Mouse (Mus musculus) gastrocnemius, postnatal 10 days (tissue): ENCODE measurements around the gene Atp2b2. TPM values are rescaled to one million over a fixed set of nuclear protein-coding genes. Genes with fewer than 3 reads are reported as not detected.

ENCODE experiments used
- DNase-seq: peaks from one replicate; pipeline ENCODE4 v3.0.0; 2021; ENCODE audit warnings: mixed read lengths
- total RNA-seq, 2 experiments: library from RNA; stranded (reverse); gene quantifications; 2 replicates each; pipeline ENCODE4 v1.2.3; 2021

Atp2b2 gene
- total RNA-seq, 2 experiments from 2014 or later, result 0.82 to 0.84 TPM

DNA sequence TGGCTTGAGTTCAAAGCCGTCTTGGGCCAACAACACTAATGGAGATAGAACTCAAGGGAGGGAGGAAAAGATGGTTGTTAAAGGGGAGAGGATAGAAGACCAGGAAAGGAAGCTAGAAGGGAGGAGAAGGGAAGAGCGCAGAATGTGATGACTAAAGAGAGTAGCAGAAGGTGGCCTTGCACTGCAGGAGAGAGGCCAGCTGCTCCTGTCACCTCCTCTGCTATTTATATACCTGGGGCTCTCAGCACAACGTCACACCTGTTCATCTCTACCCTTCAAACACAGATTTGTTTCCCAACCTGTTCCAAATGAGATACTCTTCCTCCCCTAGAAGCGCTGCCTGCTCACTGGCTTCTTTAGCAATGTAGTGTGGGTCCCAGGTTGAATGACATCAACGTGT, 101.1 kb downstream of the Atp2b2 start:
- DNase-seq, result no peak

DNA sequence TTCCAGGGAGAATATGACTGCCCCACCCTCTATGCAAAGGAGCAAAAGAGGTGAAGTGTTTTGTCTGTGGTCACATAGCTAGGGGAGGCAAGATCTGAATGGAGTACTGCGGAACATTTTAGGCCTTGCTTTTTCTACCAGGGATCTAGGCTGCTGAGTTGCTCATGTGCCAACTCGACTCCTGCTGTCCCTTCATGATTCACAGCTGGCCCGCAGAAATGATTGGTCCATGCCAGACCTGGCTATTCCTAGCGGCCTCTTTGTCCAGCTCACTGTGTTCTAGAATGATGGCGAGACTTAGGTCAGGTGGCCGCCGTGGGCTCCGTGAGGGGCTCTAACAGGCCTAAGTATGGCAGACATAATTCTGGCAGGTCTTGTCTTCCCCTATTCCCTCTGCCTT, 103.0 kb downstream of the Atp2b2 start:
- DNase-seq, result no peak

DNA sequence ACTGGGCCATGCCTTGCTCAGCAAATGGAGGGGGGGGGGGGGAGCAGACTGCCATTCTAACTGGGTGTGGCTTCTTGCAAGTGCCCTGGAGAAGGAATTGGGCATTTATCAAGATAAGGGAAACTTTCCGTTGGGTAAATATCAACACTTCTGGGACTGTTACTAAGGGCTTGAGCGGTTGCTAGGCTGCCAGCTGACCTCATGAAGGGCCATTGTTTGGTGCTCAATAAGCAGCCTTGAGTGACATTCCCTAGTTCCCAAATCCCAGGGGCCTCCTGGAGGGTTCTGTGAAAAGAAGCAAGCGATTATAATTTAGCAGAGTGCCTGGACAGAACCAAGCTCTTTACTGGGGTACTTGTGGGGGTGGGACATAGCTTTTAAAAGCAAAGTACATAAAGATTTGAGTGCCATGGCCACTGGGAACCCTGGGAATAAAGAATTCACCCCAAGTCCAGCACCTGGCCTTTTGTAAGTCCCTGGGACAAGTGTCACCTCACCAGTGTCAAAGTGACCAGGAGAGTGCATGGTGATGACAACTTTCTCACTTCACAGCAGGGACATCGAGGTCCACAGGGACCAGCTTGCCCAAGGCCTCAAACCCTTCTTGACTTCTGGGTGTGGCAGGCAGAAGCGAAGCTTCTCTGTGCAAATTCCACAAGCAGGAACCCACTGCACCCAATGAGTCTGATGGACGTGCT, 105.5 kb downstream of the Atp2b2 start:
- DNase-seq, result no peak

DNA sequence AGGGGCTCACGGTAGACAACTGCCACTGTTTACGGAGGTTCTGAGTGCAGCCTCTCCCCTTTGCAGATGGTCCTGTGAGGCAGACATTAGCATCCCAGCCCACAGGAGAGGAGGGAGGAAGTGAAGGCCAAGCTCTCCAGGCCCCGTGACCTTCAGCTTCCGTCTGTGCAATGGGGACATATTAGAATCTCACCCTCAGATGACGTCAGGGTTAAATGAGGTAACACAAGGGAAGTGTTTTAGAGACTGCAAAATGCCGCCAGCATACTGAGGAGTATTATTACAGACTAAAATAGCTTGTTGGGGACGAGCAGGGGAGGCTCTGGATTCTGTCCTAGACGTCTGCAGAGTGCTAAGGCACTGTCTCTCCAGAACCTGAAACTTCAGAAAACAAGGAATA, 106.3 kb downstream of the Atp2b2 start:
- no peak for DNase-seq

DNA sequence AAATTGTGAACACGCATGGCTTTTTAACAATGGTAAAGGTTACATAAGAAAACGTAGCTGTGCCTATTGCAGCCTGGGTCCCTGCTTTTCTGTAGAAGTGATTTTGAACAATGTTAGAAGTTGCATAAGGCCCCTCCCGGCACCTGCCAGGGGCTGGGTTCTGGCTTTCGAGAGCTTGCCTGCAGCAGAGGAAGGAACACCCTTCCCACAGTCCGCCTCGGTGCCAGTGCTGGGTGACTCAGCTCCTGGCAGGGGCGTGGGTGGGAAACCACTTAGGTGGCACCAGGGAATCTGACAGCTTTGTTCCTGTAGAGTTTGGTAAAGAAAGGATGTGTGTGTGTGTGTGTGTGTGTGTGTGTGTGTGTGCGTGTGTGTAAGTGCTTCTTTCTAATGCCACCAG, 107.7 kb downstream of the Atp2b2 start:
- no peak for DNase-seq

DNA sequence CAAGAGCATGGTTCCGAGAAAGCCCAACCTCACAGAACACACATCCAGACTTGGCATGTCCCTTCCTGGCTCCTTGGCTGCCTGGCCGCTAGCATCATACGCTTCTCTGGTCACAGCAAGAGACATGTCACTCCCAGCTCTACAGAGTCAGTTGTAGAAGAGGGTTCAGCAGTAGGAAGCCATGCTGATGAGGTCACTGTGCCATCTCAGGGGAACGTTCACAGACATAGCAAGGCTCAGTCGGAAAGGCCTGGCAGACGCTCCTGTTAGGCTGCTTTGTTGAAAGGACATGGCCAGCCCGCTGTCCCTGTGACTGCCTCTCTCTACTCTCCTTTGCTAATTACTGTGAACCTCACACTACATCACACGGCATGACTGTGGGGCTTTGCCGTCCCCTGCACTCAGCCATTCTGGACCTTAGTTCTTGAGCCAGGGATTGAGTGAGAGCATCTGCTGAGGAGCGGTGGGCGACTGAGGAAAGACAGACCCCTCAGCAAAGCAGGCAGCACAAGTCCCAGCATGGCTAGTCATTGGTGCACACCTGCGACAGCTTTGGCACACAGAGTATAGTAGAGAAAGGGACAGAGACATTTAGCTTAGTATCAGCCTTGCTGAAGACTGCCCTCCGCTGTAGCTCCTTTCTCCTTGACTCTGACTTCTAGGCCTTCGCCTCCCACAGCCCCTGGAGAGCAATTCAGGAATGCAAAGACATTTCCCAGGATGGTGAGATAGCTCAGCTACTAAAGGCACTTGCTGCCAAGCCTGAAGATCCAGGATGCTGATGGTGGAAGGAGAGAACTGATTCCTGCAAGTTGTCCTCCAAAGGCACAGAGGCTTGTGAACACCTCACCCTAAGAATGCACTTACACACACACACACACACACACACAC, 108.9 kb downstream of the Atp2b2 start:
- no peak for DNase-seq

DNA sequence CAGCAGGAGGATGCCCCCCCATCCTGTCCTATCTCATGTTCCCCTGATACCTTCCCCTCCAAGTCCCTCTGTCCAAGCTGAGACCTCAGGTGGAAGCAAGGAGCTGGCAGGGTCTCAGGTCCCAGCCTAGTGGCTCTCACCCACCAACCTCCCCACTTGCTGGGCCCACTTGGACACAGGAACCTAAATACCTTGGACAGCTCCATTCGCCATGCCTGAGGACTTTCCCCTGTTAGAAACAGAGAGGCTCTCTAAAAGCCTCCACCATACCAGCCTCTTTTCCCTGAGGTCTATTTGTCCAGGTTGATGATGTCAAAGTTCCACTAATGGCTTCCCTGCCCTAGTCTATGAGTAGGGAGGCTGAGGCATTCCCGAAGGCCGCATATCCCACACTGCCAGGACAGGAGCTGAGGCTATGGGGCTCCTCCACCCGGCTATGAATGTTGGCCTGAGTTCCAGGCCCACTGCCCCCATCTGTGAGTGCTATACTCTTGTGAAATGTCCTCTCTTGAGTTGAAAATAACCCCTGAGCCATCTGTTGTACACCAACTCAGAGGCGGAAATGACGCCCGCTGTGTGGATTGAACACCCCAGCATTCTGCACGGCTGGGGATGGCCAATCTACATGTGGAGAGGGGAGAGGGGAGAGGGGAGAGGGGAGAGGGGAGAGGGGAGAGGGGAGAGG, 113.1 kb downstream of the Atp2b2 start:
- no peak for DNase-seq

DNA sequence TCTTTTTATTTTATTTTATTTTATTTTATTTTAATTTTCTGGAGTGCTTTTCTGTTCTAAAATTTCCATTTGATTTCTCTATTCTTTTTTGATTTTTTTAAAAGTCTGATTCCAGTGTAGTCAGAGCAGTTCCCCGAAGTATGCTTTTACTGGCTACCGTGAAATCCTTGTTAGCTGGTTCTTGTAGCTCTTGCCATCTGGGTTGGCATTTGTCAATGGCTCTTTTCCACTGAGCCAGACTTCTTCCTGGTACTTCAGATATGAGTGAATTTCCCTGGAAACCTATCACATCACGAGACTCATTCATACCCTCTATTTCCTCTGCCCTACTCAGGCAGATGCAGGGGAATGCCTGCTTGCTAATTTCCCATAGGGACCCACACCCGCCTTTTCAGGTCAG, 119.2 kb downstream of the Atp2b2 start:
- DNase-seq, result no peak

DNA sequence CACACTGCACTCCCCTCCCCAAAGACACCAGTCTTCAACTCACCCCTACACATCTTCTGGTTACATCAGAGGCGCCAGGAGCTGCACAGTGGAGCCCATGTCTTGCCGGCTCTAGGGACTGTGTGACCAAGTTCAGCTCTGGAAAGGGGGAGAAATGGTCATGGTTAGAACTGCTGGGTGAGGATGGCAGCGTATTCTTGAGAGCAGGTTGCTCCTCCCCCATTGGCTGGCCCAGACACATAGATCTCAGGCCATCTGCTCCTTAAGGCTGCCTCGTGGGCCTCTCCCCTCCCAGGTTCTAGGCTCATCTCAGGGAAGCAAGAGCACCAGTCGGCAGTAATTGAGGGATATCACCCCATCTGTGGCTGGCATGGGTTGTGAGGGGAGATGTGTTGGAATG, 121.9 kb downstream of the Atp2b2 start:
- DNase-seq, result no peak

DNA sequence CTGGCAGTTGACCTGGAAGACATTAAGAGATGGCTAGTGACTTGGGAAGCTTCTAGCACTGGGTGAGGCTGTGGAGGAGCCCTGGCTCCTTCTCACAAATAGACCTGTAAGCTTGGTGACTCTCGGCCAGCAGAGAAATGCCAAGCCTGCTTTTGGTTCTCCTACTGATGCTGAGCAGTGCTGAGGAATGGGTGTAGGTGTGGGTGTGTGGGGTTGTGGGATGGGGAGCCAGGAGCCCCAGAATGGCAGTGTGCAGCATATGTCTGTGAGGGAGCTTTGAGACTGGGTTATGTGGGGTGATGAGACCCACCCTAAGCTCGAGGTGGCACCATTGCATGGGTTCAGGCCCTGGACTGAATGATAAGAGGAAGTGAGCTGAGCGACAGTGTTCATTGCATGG, 129.7 kb downstream of the Atp2b2 start:
- no peak for DNase-seq

DNA sequence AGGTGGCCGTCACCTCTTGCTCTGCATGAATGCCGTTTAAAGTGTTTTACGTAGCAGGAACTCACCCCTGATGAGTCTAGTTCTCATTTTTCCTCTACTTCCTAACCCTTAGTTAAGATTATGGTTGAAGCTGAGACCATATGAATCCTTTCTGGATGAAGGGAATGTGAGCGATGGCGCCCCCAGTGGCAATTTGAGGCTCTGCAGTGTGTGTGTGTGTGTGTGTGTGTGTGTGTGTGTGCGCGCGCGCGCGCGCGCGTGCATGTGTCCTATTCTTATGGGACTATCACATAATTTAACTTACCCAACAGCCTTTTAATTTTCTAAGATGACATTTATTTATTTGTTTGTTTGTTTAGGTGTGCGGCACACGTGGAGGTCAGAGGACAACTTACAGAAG, 131.3 kb downstream of the Atp2b2 start:
- no peak for DNase-seq

DNA sequence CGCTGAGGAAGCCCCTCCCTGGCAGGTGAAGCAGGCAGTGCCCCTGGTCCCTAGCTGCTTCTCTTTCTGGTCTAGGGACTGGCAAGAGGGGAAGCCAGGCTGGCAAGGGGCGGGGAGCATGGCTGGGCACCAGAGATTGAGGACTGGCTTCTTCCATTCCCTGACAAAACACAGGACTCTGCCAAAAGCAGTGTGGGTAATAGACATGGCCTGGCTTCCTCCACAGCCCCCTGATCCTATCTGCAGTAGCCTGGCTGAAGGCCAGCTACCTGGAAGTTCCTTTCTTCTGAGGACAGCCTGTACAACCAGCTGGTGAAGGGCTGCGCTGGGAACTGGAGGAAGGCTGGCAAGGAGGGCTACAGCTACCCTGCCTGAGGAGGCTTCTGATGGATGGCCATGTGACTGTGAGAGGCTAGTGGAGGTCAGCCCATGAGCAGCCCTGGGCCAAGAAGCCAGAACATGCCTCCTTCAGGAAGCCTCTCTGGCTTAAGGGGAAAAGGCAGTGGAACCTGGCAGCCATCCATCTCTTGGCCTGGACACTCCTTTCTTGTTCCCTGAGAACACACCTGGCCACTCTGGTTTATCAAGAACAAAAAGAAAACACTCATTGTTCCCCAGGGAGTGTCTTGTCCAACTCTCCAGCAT, 131.9 kb downstream of the Atp2b2 start:
- DNase-seq, result no peak

DNA sequence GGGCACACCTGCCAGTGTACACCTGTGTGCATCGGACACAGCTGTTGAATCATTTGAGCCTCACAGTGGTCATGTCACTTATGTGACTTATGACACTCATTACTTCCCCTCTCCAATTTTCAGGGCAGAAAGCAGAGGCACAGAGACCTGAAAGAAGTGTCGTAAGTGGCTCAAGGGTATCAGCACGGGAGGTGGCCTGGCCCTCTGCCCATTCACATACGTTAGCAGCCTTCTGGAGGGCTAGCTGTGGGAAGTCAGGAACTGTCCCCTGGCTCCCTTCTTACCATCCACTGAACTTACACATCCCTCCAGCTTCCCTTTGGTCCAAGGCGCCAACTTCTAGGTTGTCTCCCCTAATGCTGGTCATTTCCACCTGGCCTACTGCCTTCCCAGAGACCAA, 132.6 kb downstream of the Atp2b2 start:
- no peak for DNase-seq

DNA sequence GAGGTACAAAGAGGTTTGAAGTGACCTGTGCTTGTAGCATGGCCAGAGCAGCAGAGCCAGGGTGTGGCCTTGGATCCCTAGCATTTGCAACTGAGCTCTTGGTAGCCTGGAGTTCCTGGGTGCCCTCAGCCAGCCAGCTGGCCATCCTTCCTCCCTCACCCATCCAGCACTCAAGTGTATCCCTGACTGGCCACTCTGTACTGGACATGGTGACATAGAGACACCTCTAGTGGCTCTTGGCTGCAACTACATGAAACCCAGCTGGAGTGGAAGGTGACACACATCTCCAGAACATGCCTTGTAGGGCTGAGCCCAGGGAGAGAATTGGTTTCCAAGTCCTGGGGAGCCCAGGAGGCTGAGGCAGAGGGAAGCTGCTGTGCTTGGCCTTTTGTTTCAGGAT, 134.3 kb downstream of the Atp2b2 start:
- no peak for DNase-seq

DNA sequence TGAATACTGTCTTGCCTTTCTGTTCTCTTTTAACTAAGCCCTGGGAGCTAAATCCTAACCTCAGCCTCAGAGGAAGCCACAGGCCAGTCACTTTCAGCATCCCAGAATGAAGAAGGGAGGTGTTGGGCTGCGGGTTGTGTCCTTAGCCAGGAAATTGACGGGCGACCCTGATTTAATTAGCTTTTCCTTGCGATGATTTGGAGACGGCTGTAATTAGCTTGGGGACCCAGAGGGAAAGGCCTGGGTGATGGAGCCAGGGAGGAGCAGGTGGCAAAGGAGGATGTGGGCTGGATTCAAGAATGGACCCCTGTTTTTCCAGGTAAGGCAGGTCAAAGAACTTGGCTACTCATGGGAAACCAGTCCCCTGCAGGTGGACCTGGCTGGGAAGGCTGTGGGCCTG, 138.0 kb downstream of the Atp2b2 start:
- no peak for DNase-seq

DNA sequence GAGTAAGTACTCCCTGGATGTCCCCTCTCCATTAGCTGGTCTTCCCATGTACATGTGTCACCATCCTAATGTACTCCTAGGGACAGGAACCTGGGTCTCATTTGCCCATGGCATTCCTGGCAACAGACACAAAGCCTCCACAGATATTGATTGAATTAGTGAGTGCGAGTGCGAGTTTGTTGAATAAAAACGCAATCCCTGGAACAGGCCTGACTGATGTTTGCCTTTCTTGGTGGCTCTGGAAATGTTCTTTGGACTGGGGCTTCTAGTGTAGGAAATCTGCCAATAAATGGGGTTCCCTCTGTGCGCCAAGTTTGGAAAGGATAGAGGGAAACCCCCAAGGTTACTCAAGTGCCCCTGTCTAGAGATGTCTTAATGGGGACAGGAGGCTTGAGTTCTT, 146.4 kb downstream of the Atp2b2 start:
- no peak for DNase-seq

DNA sequence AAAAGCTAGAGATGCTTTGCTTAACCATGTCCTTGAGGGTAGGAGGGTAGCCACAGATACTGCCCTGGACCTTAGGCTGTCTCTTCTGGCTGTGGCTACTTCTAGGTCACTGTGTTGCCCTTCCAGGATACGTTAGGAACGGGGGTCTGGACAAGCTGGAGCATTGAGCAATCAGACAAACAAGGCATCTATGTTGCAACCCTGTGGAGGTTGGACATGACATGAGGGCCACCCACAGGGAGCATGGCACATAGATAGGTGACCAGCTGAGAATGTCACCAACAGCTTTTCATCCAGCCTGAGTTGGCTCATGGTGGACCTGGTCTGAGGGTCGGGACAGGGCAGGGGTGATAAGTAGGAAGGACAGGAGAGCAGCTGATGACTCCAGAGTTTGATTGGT, 148.4 kb downstream of the Atp2b2 start:
- DNase-seq, result no peak

DNA sequence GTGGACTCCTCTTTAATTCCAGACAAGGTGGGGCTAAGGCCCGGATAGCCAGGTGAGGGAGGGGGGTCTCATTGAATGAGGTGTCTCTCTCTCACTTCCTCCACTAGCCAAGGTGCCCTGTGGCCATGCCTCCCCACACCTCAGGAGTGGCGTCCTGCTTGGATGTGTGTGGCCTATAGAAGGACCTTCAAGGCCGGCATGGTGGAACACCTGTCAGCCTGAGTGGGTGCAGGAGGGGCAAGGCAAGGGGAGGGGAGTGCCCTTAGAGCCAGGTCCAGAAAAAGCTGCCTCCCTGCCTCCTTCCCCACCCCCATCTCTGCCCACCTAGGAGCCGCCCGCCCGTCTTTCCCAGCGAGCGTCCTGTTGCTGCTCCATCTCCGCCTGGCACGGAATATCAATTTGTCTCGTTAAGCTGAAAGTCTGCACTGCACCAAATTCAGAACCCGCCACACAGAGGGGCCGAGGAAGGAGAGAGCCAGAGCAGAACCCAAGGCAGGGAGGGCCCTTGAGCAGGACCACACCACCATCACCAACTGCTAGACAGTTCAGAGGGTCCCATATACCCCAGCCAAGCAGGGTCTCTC, 150.2 kb downstream of the Atp2b2 start:
- no peak for DNase-seq

DNA sequence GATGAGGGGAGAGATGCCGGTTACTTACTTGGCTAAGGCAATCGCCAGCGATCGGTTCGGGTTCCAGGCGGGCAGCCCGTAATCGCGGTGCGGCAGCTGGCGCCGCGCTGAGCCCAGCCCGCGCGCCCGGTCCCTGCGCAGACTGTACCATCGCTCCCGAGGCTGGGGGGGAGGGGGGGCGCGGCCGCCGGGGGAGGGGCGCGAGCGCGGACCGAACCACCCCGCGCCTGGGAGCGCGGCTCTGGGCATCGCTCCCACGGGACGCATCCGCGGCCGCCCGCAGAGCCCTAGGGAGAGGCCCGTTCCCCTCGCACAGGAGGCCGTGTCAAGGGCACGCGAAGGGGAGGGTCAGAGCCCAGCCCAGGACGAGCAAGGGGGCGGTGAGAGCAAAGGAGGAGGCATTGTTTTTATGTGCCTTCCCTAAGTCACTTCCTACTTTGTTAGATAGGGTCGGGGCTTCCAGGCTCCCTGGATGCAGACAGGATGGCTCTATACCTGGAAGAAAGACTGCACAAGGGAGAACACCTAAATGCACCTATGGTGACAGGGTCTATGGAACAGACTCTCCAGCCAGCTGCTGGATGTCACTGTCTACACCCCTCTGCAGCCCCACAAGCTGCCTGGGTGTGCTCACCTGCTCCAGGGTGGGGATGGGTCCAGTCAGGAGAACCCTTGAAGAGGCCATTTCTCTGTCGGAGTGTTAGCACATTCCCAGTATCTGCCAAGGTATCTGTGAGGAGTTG, 151.0 kb downstream of the Atp2b2 start:
- no peak for DNase-seq

DNA sequence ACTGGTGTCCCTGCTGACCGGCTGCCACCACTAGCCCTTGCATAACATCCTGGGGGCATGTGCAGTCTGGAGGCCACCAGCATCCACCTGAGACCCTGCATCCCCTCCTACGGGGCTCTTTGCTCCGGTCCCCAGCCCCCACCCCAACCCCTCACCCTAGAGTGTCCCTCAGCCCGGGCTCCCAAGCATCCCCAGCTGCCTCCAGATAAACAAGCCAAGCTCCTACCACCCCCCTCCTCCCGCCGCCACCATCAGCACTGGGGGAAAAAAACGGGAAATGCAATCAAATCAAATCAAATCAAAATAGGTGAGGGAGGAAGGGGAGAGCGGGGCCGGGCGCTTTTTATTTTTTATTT, 151.6 kb downstream of the Atp2b2 start:
- no peak for DNase-seq

DNA sequence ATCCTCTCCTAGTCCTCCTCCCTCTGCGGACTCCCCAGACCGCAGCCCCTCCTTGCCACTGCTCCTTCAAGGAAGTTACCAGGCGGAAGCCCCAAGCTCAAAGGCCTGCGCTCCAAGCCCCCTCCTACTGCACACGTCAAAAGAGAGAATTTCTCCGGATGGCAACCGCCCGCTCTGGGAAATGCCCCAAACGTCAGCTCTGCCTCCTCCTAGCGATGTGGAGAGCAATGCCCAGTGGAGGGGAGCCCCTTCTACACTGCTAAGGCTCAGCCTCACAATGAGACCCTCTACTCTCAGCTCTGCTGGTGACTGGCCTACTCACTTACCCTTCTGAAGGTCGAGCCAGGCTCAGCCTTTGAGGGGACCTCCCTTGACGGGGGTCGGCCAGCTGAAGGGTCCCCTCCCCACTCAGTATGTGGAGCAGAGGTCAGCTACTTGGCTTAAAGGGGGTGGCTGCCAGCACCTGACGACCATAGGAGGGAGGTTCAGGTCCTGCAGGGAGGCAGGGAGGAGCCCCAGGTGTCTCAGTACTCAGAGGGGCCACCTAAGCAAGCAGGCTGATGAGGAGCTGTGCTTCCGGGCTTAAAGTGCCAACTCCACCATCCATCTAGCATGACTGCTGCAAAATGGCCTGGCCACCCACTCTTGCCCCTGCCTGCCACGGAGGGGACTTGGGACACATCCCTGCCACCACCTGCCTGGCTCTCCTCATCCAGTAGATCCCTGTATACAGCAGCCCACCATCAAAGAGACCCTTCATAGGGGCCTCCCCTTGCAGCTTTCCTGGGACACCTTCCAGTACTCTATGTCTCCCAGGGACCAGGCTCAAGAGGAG, 152.2 kb downstream of the Atp2b2 start:
- DNase-seq, result no peak
